Mouse (Mus musculus): ENCODE results near the gene Atp5d. TPM values are rescaled to one million over a fixed set of nuclear protein-coding genes. Genes with fewer than 3 reads are reported as not detected.

Gene Atp5d
- polyA plus RNA-seq, 1 experiment from 2014 or later: 553 TPM

GRCm38 (mm10) chr10:80135161-80135560 is 3.3 kb upstream of the Atp5d start:
- no peak overlapping the region for H3K9ac ChIP-seq (replicated peaks)
- peaks cover 53% of the 10 kb centered on the region for H3K4me1 ChIP-seq
- no peaks in the 10 kb centered on the region for H3K9me3 ChIP-seq (replicated peaks)
- 84% methylated on average over 10 of the region's 10 CpGs for WGBS
- H3K4me3 ChIP-seq (replicated peaks): no peak overlapping the region
- peaks cover 59% of the 10 kb centered on the region for H3K36me3 ChIP-seq
- no peak overlapping the region for H3K4me2 ChIP-seq
- H3K27ac ChIP-seq (replicated peaks): no peak overlapping the region
- no peak for ATAC-seq (ENCODE audit: low FRiP score)
- no peaks in the 10 kb centered on the region for H3K27me3 ChIP-seq (replicated peaks)

GRCm38 (mm10) chr10:80135641-80136040 is 2.8 kb upstream of the Atp5d start:
- H3K36me3 ChIP-seq: peaks cover 55% of the 10 kb centered on the region
- no peak overlapping the region for H3K4me3 ChIP-seq (replicated peaks)
- ATAC-seq (ENCODE audit: low FRiP score): no peak
- H3K27me3 ChIP-seq (replicated peaks): no peaks in the 10 kb centered on the region
- H3K9me3 ChIP-seq (replicated peaks): no peaks in the 10 kb centered on the region
- 83% methylated on average over 1 of the region's 1 CpGs for WGBS
- peaks cover 55% of the 10 kb centered on the region for H3K4me1 ChIP-seq
- no peak overlapping the region for H3K9ac ChIP-seq (replicated peaks)
- H3K27ac ChIP-seq (replicated peaks): no peak overlapping the region
- peak overlapping the region; percentile 89; the same call in 1 of the 2 replicates for H3K4me2 ChIP-seq

GRCm38 (mm10) chr10:80136179-80136951 is 2.1 kb upstream of the Atp5d start:
- H3K27ac ChIP-seq (replicated peaks): peak overlapping the region; percentile 97
- no peaks in the 10 kb centered on the region for H3K9me3 ChIP-seq (replicated peaks)
- peak overlapping the region; percentile 76 for H3K9ac ChIP-seq (replicated peaks)
- no peak for ATAC-seq (ENCODE audit: low FRiP score)
- 18% methylated on average over 49 of the region's 49 CpGs for whole genome bisulfite sequencing
- peaks cover 58% of the 10 kb centered on the region for H3K4me1 ChIP-seq
- peak overlapping the region; percentile 89 for H3K4me2 ChIP-seq
- H3K36me3 ChIP-seq: peaks cover 47% of the 10 kb centered on the region
- H3K27me3 ChIP-seq (replicated peaks): no peaks in the 10 kb centered on the region
- peak overlapping the region; percentile 79 for H3K4me3 ChIP-seq (replicated peaks)

GRCm38 (mm10) chr10:80136952-80137625 is 1.3 kb upstream of the Atp5d start:
- Histone ChIP-seq H3K36me3 (peaks cover 40% of the 10 kb centered on the region), H3K27ac (replicated peaks) (peak overlapping the region; percentile 97), H3K4me2 (peak overlapping the region; percentile 89), H3K4me1 (peaks cover 56% of the 10 kb centered on the region), H3K27me3 (replicated peaks) (no peaks in the 10 kb centered on the region), H3K9ac (replicated peaks) (peak overlapping the region; percentile 76), H3K9me3 (replicated peaks) (no peaks in the 10 kb centered on the region), H3K4me3 (replicated peaks) (peak overlapping the region; percentile 79)
- ATAC-seq (ENCODE audit: low FRiP score): no peak
- 1% methylated on average over 29 of the region's 29 CpGs for WGBS

- WGBS: 4% methylated on average over 29 of the region's 33 CpGs
- ATAC-seq (ENCODE audit: low FRiP score): no peak
- H3K27ac ChIP-seq (replicated peaks): peak overlapping the region; percentile 97
- H3K27me3 ChIP-seq (replicated peaks): no peaks in the 10 kb centered on the region
- H3K4me2 ChIP-seq: peak overlapping the region; percentile 89
- H3K36me3 ChIP-seq: peaks cover 33% of the 10 kb centered on the region
- H3K4me1 ChIP-seq: peaks cover 57% of the 10 kb centered on the region
- H3K4me3 ChIP-seq (replicated peaks): peak overlapping the region; percentile 79
- H3K9me3 ChIP-seq (replicated peaks): no peaks in the 10 kb centered on the region
- H3K9ac ChIP-seq (replicated peaks): peak overlapping the region; percentile 76
Observed at GRCm38 (mm10) chr10:80137626-80138552, 543 bp upstream of the Atp5d start.

- H3K4me1 ChIP-seq: peaks cover 66% of the 10 kb centered on the region
- no peaks in the 10 kb centered on the region for H3K27me3 ChIP-seq (replicated peaks)
- H3K4me3 ChIP-seq (replicated peaks): peak overlapping the region; percentile 79
- no peaks in the 10 kb centered on the region for H3K9me3 ChIP-seq (replicated peaks)
- H3K4me2 ChIP-seq: peak overlapping the region; percentile 89
- H3K27ac ChIP-seq (replicated peaks): peak overlapping the region; percentile 97
- H3K9ac ChIP-seq (replicated peaks): peak overlapping the region; percentile 76
- peaks cover 24% of the 10 kb centered on the region for H3K36me3 ChIP-seq
- WGBS: 0% methylated on average over 10 of the region's 10 CpGs
- ATAC-seq (ENCODE audit: low FRiP score): no peak
Observed at GRCm38 (mm10) chr10:80139439-80139775, 975 bp downstream of the Atp5d start.

- H3K4me2 ChIP-seq: peak overlapping the region; percentile 89
- H3K9me3 ChIP-seq (replicated peaks): no peaks in the 10 kb centered on the region
- H3K36me3 ChIP-seq: peaks cover 24% of the 10 kb centered on the region
- peak overlapping the region; percentile 79; the same call in 1 of the 2 replicates for H3K4me3 ChIP-seq (replicated peaks)
- H3K4me1 ChIP-seq: peaks cover 72% of the 10 kb centered on the region
- H3K27me3 ChIP-seq (replicated peaks): no peaks in the 10 kb centered on the region
- ATAC-seq (ENCODE audit: low FRiP score): no peak
- no peak overlapping the region for H3K9ac ChIP-seq (replicated peaks)
- WGBS: 82% methylated on average over 11 of the region's 11 CpGs
- H3K27ac ChIP-seq (replicated peaks): peak overlapping the region; percentile 97
Observed at GRCm38 (mm10) chr10:80139975-80140665, 1.7 kb downstream of the Atp5d start.

- H3K27ac ChIP-seq (replicated peaks): peak within 1 kb of the TSS; percentile 97
- peak within 1 kb of the TSS; percentile 79 for H3K4me3 ChIP-seq (replicated peaks)
- peaks cover 77% of the 10 kb centered on the region for H3K4me1 ChIP-seq
- peaks cover 23% of the 10 kb centered on the region for H3K36me3 ChIP-seq
- ATAC-seq (ENCODE audit: low FRiP score): no peak
- H3K27me3 ChIP-seq (replicated peaks): no peaks in the 10 kb centered on the region
- H3K4me2 ChIP-seq: peak within 1 kb of the TSS; percentile 89
- peak within 1 kb of the TSS; percentile 41 for H3K9ac ChIP-seq (replicated peaks)
- 75% methylated on average over 10 of the region's 10 CpGs for WGBS
- H3K9me3 ChIP-seq (replicated peaks): no peaks in the 10 kb centered on the region
Observed at GRCm38 (mm10) chr10:80140666-80141035, 2.2 kb downstream of the Atp5d start, which contains the start of gene Cbarp. Gene Cbarp, minus strand, starts transcription at chr10:80140835.

- Histone ChIP-seq H3K36me3 (peaks cover 23% of the 10 kb centered on the region), H3K4me1 (peaks cover 80% of the 10 kb centered on the region), H3K9ac (replicated peaks) (peak overlapping the region; percentile 41), H3K4me2 (peak overlapping the region; percentile 79), H3K27ac (replicated peaks) (peak overlapping the region; percentile 91), H3K9me3 (replicated peaks) (no peaks in the 10 kb centered on the region), H3K27me3 (replicated peaks) (no peaks in the 10 kb centered on the region), H3K4me3 (replicated peaks) (peak overlapping the region; percentile 74)
- under 1% methylated on average over 29 of the region's 29 CpGs for WGBS
- peak; percentile 71 for ATAC-seq (ENCODE audit: low FRiP score)
Observed at GRCm38 (mm10) chr10:80141243-80141642, 2.8 kb downstream of the Atp5d start.

GRCm38 (mm10) chr10:80141786-80142529 is 3.5 kb downstream of the Atp5d start:
- no peaks in the 10 kb centered on the region for H3K9me3 ChIP-seq (replicated peaks)
- peak overlapping the region; percentile 91 for H3K27ac ChIP-seq (replicated peaks)
- H3K27me3 ChIP-seq (replicated peaks): no peaks in the 10 kb centered on the region
- H3K4me3 ChIP-seq (replicated peaks): peak overlapping the region; percentile 74
- peak; percentile 86 for ATAC-seq (ENCODE audit: low FRiP score)
- under 1% methylated on average over 43 of the region's 43 CpGs for WGBS
- peaks cover 25% of the 10 kb centered on the region for H3K36me3 ChIP-seq
- peak overlapping the region; percentile 79 for H3K4me2 ChIP-seq
- H3K4me1 ChIP-seq: peaks cover 79% of the 10 kb centered on the region
- peak overlapping the region; percentile 96 for H3K9ac ChIP-seq (replicated peaks)
